Mouse (Mus musculus) 416B (cell line): ENCODE measurements around the gene Gpr107.

Experiments
- DNase-seq: peaks from one replicate; pipeline ENCODE4 v3.0.0; 2011; ENCODE audit warnings: low read depth

Gpr107 gene

DNA sequence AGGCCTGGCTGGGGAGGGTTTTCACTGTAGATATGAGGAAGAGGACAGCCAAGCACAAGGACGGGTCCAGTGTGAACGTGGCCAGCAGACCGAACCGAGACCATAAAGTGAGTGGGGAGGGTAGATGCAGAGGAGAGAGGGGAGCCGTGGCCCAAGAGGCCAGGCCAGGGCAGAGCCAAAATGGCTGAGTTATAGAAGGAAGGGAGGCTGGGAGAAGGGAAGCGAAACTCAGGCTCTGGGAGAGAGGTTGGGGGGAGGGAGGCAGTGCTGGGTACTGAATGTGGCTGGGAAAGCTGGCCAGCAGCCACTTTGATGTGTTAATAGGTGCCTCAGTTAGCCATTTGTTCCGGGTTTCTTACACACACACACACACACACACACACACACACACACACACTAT is 24.9 kb upstream of the Gpr107 start:
- DNase-seq: no peak

DNA sequence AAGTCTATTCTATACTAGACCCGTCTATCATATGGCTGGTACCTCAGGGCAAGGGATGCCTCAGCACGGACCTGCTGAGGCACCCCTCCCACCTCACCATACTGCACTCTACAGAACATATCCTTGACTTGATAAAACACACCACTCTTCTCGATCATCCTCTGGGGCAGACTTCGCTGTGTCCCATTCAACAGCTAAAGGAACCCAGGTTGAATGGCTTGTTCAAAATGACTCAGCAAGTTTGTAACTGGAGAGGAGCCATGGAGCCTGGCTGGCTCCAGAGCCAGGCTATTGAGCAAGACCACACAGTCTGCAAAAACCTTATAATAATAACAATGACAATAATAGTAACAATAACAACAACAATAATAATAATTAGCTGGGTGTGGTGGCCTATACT is 24.2 kb upstream of the Gpr107 start:
- peak; percentile 66 for DNase-seq

DNA sequence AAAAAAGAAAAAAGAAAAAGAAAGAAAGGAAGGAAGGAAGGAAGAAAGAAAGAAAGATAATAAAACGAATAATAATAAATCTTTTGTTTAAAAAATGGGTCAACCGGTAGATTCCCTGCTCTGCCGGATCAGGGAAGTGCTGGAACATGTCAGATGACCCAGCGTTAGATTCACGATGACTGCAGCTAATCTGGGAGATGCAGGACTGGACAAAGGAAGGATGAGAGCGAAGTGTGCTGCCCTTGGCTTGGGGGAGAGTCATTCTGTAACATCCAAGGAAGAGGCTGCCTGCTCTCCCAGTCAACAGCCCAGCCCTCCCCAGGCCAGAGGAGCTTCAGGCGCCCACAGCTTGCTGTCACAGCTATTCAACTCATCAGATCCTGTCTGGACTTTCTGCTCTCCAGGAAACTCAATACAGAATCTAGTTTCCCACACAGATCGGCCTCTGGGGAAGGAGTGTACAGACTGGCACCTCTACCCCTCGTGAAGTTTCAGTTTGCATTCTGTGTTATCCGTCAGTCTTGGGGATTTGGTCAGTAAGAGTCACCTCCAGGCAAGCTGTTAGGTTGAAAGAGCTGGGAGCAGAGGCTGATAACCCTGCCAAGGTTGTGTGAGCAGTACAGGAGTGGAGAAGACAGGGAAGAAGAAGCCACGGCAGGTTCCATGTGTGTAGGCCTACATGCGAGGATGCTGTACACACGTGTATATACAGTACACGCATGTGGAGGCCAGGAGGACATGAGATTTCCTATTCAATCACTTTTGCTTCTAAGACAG is 22.2 kb upstream of the Gpr107 start:
- no peak for DNase-seq

DNA sequence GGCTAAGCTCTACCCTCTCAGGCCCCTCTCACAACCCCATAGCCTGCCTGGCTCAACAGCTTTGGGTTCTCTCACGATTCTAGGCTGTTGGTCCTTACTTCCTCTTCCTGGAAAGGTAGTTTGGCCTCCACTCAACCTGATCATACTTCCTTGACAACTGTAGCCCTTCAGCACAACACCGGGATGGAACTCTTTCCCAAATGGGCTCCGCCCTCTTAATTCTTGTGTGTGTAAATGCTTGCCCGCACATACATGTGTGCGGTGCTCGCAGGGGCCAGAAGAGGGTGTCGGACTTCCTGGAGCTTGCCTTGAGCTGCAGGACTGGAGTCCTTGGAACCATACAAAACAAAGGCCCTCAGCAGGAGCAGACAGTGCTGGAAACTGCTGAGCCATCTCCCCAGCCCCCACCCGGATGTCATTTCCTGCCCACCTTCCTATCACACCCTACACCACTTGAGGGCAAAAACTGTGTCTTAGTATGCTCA is 21.3 kb upstream of the Gpr107 start:
- peak; percentile 83 for DNase-seq

DNA sequence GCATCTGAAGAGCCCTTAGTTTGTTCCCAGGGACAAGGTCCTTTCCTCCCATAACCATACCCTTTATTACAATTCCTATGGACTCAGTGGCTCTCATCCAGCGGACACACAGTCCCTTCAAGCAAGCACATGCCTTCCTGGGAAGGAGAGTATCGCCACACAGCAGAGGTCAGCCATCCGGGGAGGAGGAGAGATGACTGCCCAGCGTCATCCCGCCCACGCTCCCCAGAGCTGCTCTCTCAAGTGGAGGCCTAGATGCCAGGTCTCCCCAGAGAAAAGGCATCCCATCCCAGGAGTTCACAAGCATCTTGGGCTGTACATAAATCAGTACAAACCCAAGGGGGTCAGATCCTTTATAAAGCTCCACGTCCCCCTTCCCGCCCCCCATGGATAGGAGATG is 19.4 kb upstream of the Gpr107 start:
- DNase-seq: no peak

DNA sequence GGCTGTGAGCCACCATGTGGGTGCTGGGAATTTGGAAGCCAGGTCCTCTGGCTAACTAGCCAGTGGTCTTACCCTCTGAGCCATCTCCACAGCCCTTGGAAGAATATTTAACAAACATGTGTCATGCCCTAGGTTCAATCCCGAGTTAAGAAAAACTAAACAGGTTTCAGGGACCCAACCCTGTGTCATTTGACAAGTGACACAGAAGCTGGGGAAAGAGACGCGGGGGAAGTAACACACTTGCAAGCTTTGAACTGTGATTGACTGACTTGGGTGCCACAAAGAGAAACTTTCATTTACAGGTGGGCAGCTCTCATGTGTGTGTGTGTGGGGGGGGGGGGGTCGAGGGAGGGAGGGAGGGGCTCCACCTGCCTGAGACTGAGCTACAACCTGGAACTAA is 18.1 kb upstream of the Gpr107 start:
- no peak for DNase-seq

DNA sequence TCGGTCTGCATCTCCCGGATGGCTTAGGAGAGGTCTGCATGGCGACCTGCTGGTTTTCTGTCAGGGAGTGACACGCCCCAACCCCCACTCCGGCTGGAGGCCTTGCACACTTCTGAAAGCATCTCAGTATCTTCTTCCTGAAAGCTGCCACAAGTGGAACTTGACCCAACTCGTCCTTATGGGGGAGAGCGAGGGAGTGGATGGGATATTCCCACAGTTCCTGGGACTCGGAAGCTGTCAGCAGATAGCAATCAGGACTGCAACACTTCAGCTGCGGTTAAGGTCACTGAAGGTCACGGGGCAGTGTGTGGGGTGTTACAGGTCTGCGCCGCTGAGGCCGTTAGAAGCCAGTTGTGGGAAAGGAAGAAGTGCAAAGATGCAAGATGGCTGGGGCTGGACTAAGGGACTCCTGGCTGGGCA is 16.6 kb upstream of the Gpr107 start:
- DNase-seq: no peak

DNA sequence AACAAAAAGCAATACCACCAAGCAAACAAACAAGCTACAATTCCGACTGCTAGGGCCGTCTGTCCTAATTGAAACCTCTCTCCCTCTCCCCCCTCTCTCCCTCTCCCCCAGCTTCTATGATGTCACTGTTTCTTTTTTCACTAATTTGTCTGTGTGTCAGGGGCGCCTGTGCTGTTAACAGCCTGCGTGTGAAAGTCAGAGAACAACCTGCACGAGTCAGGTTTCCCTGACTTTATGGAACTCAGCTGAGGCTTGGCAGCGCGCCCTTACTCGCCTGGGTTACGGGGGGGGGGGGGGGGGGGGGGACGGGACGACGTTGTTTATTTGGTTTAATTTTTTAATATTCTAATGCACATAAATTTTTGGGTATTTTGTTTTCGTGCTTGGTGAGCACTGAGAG is 15.8 kb upstream of the Gpr107 start:
- DNase-seq: no peak

DNA sequence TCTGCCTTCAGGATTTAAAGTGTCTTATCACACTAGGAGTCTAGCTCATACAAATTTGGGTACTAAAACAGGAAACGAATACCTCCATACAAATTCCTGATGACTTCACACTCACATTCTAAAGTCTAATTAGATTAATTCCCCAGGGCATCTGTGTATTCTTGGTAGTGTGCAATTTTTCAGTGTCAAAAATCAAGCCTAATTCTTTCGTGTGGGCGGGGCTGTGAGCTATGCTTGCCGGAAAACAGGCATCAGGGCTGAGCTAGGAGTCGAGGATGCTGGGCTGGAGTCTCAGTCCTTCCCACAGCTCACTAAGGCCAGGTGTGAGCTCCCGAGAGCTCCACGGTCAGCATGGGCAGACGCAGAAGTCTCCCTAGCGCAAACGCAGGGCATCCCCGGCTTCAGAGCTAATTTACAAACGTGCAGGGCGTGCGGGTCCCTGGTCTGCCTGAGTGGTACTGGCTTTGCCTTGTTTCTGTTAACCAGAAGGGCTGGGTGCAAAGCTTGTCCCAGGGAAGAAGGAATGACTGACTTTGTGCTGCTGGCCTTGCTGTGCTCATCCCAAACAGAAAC is 15.0 kb upstream of the Gpr107 start:
- DNase-seq: no peak

DNA sequence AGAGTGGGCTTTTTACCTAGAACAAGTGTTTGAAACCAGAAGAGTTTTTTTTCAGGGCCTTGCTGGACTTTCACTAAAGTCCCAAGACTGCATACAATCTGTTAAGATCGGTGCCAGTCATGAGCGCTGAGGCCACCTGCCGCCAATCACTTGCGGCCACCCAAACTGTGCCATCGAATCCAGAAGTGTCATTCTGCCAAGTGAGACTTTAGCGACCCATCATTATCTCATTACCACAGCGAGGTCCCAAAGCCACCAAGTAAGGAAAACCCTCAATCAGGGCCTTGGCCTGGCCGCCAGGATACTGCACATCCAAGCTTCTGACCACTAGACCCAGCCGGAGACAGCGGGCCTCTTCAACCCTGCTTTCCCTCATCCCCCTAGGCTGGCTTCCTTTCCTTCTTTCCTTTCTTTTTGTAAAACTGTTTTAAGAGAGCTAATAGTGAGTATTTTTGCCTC is 12.9 kb upstream of the Gpr107 start:
- peak; percentile 58 for DNase-seq

DNA sequence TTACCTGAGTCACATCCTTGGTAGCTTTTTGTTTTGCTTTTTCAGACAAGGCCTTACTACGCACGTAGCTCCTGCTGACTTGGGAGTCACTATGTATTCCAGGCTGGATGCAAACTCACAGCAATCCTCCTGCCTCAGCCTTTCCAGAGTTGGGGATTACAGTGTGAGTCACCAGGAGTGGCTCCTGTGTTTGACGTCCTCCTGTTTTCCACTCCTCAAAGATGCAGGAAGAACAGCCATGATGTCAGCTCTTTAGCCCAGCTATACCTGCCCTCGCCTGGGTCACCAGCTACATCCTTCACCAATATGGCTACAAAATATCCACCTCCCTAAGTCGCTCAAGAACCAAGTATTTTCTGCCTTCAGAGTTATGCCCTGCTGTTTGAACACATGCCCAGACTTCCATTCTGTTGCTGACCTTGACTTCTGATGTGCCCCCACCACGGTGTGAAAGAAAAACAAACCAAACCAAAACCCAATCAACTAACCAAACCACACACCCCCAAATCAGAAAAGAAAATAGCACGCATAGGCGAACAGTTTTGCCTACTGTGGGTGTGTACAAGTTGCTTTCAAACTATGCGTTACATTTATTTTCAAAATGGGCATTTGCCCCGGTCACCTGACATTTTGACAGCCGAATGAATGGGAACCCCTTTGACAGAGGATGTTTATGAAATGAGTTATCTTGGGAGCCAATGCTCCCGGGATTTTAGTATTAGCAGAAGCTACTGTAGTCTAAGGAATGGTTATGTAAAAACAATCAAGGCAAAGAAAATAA is 11.9 kb upstream of the Gpr107 start:
- DNase-seq: no peak

DNA sequence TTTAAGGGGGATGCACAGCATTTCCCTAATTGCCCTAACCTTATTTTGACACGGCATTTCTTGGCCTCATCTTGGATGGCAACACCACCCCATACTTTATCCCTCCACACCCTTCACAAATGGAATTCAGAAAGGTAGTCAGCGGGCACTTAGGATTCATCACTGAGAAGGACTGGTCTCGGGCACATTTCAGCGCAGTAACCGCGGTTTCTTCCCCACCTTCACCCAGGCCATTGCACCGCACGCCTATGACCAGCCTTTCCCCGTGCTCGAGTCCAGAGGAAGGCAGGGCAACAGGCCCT is 11.4 kb upstream of the Gpr107 start:
- no peak for DNase-seq

DNA sequence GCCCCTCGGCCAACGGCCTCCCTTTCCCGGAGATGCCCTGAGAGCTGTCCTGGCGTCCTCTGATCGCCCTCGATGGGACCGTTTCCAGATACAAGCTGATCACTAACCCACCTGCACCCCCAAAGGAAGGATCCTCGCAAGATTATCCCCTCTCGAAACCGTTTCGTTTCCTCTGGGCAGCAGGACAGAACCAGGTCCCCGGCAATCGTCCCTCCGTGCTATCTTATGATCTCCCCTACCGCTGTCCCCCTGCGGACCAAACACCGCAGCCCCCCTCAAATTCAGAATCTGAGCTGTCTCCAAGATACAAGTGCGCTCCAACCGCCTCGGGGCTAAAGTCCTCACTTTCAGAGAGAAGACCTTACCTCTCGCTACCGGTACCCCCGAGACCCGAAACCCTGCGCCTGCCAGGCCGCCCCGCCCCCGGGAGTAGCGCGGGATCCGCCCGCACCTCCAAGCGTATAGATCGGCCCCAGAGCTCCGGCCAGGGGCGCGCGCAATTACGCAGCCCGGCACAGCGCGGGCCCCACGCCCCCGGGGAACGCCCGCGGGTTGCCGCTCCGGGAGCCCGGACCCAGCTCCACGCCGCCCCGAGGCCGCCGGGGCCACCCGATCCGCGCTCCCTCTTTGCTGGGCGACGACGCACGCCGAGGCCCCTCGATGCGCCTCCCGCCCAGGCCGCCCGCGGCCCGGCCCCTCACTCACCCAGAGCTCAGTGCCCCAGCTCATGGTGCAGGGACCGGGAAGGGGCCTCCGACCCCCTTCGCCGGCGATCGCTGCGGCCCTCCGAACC is 10.8 kb upstream of the Gpr107 start:
- no peak for DNase-seq

DNA sequence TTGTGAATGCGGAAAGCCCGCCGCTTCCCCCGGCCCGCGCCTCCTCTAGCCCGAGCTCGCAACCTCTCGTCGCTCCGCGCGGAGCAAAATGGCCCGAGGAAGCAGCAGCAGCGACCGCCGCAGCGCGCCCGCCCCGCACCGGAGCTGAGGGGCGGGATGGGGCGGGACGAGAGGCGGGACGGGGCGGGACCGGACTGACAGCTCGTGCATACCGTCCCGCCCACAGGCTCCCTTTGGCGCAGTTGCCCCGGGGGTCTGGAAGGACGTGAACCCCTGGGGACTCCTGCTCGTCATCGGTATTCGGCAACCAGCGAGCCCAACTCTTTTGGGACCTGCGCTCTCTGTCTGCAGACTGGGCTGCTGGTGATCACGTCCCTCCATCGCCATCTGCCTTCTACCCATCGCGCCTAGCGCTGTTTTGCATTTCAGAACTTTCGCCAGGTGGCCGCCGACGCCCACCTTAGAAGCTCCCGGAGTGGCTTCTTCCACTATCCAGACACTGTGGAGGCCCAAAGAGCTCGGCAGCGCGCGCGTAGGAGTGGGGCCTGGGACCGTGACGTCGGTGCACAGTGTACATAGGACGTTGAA is 10.2 kb upstream of the Gpr107 start, which contains the start of gene Fnbp1:
TSS of gene Fnbp1 (minus strand) at position 142 of the 588 bp plus-strand sequence.
- DNase-seq: peak; percentile 86

DNA sequence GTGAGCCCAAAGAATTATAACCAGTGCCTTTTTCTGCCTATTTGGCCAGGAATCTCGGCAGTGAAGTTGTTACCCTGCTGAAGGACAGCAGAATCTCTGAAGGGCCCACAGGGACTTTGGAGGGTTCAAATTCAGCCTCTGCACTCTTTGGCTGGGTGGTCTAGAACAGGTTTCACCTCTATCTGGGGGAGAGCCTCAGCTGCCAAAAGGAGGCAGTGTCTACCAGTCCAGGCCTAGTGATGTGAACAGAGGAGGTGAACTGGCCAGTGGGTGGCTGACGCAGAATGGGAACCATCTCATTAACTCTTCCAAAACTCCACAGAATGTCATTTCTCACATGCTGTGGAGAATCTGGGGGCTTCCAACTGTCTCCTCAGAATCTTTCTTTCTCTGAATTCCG is 9.6 kb upstream of the Gpr107 start:
- DNase-seq: peak; percentile 81

DNA sequence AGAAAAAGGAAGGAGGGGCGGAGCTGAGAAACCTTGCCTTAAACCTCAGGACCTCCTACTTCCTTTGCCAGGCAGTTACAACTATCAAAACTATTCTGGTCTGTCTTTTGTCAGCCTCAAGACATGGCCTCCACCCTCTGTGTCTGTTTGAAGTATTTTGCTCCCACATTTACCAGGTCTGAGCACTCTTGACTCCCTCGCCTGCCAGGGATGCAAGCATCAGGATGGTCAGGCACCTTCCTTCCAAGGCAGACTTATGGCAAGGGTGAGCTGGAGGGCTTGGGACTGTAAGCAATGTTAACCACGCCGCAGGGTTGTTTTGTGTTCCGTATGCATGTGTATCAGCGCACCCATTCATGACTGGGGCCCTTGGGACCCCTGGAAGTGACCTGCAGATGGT is 8.8 kb upstream of the Gpr107 start:
- DNase-seq: peak; percentile 89

DNA sequence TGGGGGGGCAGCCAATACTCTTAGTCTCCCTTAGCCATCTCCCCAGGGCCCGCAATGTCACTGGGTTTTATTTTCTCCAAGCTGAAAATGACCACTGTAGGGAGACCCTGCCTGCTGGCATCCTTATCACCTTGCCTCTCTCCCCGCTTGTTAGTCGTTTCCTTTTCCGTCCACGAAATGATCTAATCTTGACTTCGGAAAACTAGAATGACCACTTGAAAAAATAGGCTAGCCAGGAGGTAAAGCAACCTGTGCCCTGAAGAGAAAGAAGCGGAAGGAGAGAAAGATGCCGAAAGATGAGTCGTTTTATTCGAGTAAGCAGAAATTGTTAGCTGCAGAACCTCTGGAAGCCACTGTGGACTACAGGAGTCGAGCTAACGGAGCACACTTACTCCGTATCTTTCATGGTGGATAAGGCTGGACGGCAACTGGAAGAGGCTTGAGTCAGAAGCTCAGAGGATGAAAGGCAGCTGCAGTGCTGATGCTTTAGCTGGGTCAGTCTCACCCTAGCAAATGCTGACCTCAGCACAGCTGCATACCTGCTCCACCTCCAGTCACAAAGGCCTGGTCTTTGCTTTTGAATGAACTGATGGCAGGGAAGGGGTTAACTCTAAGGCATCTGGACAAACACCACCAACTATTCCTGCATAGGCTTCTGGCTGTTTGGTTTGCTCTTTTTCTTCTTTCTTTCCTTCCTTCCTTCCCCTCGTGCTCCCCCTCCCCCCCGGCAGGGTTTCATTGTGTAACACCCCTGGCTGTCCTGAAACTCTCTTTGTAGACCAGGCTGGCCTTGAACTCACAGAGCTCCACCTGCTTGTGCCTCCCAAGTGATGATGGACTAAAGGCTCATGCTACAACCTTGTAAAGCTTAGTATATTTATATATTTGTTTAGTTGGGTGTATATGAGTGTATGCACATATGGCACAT is 8.1 kb upstream of the Gpr107 start:
- peak; percentile 83 for DNase-seq

DNA sequence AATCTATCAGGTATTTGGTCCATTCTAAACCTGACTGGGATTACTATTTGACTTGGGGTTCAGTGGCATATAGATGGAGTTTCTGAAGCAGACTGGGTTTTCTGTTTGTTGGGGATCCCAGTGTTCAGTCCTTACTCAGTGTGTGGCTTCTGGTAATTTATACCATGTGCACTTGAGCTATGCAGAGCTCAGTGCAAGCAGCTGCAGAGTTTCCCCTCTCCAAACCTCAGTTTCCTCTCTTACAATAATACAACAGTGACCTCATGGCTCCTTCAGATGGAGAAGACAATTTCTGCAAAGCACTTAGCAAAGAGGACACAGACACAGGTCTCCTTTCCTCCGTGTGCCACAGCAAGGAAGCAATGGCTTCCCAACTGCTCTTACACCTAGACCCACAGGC is 7.2 kb upstream of the Gpr107 start:
- DNase-seq: peak; percentile 90

DNA sequence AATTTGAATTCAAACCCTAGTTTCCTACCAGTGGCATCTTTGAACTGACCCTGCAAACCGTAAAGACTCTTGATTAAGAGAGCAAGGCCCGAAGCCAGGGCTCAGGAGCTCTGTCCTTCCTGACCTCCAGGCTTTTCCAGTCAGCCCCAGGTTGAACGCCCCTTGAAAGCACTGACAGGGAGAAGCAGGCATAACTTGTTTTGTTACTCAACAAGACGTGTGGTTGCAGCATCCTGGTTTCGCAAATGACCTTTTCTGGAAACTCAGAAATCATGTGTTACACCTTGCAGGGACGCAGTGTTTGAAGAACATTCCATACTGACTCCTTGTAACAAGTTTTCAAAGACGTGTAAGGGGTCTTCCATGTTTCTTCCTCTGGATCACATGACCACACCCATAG is 5.1 kb upstream of the Gpr107 start:
- peak; percentile 62 for DNase-seq

DNA sequence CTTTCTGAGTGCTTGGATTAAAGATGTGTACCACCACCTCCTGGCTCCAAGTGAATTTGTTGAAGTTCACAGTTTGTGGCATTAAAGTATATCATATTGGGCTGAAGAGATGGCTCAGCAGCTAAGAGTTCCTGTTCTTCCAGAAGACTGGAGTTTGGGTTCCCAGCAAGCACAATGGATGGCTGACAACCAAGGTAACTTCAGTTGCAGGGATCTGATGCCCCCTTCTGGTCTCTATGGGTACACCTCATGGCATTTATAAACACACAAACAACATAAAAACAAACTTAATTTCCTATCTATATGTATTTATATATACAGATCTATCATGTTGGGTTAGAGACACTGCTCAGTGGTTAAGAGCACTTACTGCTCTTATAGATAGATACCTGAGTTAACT is 1.4 kb upstream of the Gpr107 start:
- peak; percentile 72 for DNase-seq

DNA sequence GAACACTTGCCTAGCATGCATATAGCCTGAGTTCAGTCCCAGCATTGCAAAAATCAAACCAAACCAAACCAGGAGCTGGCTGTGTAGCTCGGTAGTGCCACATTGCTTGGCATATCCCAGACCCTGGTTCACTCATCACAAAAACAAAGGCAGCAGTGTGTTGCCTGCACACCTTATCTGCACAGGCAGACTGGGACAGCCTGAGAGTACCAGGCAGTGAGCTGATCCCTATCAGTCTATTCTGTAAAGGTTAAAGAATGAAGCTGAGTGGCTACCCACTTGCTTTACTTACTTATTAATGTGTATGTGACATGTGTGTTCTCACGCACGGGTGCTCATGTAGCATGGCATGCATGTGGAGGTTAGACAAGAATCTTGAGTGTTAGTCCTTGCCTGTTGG is 4.7 kb downstream of the Gpr107 start:
- no peak for DNase-seq
